Mouse (Mus musculus) retina, embryonic 14.5 days (tissue): ENCODE results near the gene Wnt9b.
"Not testable (repeated sequence)": the region's sequence is repeated elsewhere in the genome, so short reads cannot be mapped to it uniquely, and the experiment has no call there.

Experiments
- DNase-seq: peaks from one replicate; pipeline ENCODE4 v3.0.0-alpha.2; 2015; ENCODE audit warnings: low spot score

Wnt9b gene

GRCm38 (mm10) chr11:103749306-103750089 is at the start of gene Wnt9b:
TSS of gene Wnt9b (minus strand) at chr11:103749821.
- DNase-seq: peak; percentile 62

GRCm38 (mm10) chr11:103789951-103790350 is 40.3 kb upstream of the Wnt9b start:
- no peak for DNase-seq

GRCm38 (mm10) chr11:103780152-103780551 is 30.5 kb upstream of the Wnt9b start:
- DNase-seq: no peak

GRCm38 (mm10) chr11:103774228-103774530 is 24.6 kb upstream of the Wnt9b start:
- no peak for DNase-seq

- peak; percentile 55 for DNase-seq
Observed at GRCm38 (mm10) chr11:103773387-103774227, 24.0 kb upstream of the Wnt9b start, which contains the start of gene Wnt3. TSS of gene Wnt3 (plus strand) at chr11:103774150.

- peak; percentile 43 for DNase-seq
Observed at GRCm38 (mm10) chr11:103772505-103773386, 23.1 kb upstream of the Wnt9b start.

GRCm38 (mm10) chr11:103771160-103771817 is 21.7 kb upstream of the Wnt9b start:
- no peak for DNase-seq

GRCm38 (mm10) chr11:103765556-103766011 is 16.0 kb upstream of the Wnt9b start:
- peak; percentile 36 for DNase-seq

- DNase-seq: no peak
Observed at GRCm38 (mm10) chr11:103764601-103765000, 15.0 kb upstream of the Wnt9b start.

GRCm38 (mm10) chr11:103763410-103764163 is 14.0 kb upstream of the Wnt9b start:
- DNase-seq: peak; percentile 90

GRCm38 (mm10) chr11:103760891-103761290 is 11.3 kb upstream of the Wnt9b start:
- DNase-seq: not testable (repeated sequence)

- no peak for DNase-seq
Observed at GRCm38 (mm10) chr11:103760101-103760500, 10.5 kb upstream of the Wnt9b start.

GRCm38 (mm10) chr11:103758706-103759105 is 9.1 kb upstream of the Wnt9b start:
- peak; percentile 81 for DNase-seq

- DNase-seq: peak; percentile 49
Observed at GRCm38 (mm10) chr11:103758054-103758453, 8.4 kb upstream of the Wnt9b start.

- no peak for DNase-seq
Observed at GRCm38 (mm10) chr11:103750612-103751011, 991 bp upstream of the Wnt9b start.

GRCm38 (mm10) chr11:103735046-103735781 is 14.4 kb downstream of the Wnt9b start:
- no peak for DNase-seq

GRCm38 (mm10) chr11:103734411-103735045 is 15.1 kb downstream of the Wnt9b start:
- DNase-seq: no peak

- no peak for DNase-seq
Observed at GRCm38 (mm10) chr11:103733961-103734360, 15.7 kb downstream of the Wnt9b start.

- DNase-seq: no peak
Observed at GRCm38 (mm10) chr11:103733069-103733468, 16.6 kb downstream of the Wnt9b start.
